Mouse (Mus musculus): Measurements from ENCODE around the gene Tedc1.

The Tedc1 gene

GRCm38 (mm10) chr12:113201301-113201700 is 45.1 kb downstream of the Tedc1 start:
- DNase-seq (ENCODE audit: low read depth): peak; percentile 35

GRCm38 (mm10) chr12:113202008-113202407 is 45.8 kb downstream of the Tedc1 start:
- DNase-seq (ENCODE audit: low read depth): no peak

GRCm38 (mm10) chr12:113203522-113203921 is 47.3 kb downstream of the Tedc1 start:
- no peak for DNase-seq (ENCODE audit: low read depth)

- peak; percentile 48 for DNase-seq (ENCODE audit: low read depth)
Measured at GRCm38 (mm10) chr12:113205251-113205942, 49.2 kb downstream of the Tedc1 start.

GRCm38 (mm10) chr12:113207737-113208136 is 51.5 kb downstream of the Tedc1 start:
- DNase-seq (ENCODE audit: low read depth): peak; percentile 68

- peak; percentile 77 for DNase-seq (ENCODE audit: low read depth)
Measured at GRCm38 (mm10) chr12:113210586-113211378, 54.6 kb downstream of the Tedc1 start.

GRCm38 (mm10) chr12:113211772-113212171 is 55.6 kb downstream of the Tedc1 start:
- DNase-seq (ENCODE audit: low read depth): no peak

GRCm38 (mm10) chr12:113212326-113212924 is 56.2 kb downstream of the Tedc1 start:
- no peak for DNase-seq (ENCODE audit: low read depth)

- no peak for DNase-seq (ENCODE audit: low read depth)
Measured at GRCm38 (mm10) chr12:113213226-113213625, 57.0 kb downstream of the Tedc1 start.

GRCm38 (mm10) chr12:113214072-113214808 is 58.0 kb downstream of the Tedc1 start:
- no peak for DNase-seq (ENCODE audit: low read depth)

GRCm38 (mm10) chr12:113214972-113215666 is 58.9 kb downstream of the Tedc1 start:
- no peak for DNase-seq (ENCODE audit: low read depth)
